Mouse (Mus musculus) ES-Bruce4 (cell line): ENCODE data around the gene Bmp2k. TPM values are rescaled to one million over a fixed set of nuclear protein-coding genes. Genes with fewer than 3 reads are reported as not detected.

ENCODE experiments used
- H3K27ac ChIP-seq: 2 replicates; pipeline ENCODE4 v1.5.1; 2012; ENCODE audit warnings: low read length, inconsistent platforms; ENCODE audit not compliant: insufficient read depth
- H3K27me3 ChIP-seq: 2 replicates; pipeline ENCODE4 v1.6.1; 2012; ENCODE audit warnings: mild to moderate bottlenecking, low read length, inconsistent platforms; ENCODE audit not compliant: control insufficient read depth, poor library complexity, insufficient read depth, severe bottlenecking
- H3K36me3 ChIP-seq: 2 replicates; pipeline ENCODE4 v1.6.1; 2012; ENCODE audit warnings: inconsistent platforms, mild to moderate bottlenecking, low read length, moderate library complexity; ENCODE audit not compliant: control insufficient read depth, poor library complexity, insufficient read depth, severe bottlenecking
- H3K4me1 ChIP-seq: one replicate; pipeline ENCODE4 v1.8.1; 2011; ENCODE audit warnings: low read length; ENCODE audit not compliant: control insufficient read depth, insufficient read depth
- H3K4me3 ChIP-seq: 2 replicates; pipeline ENCODE4 v1.5.1; 2011; ENCODE audit warnings: low read depth, mild to moderate bottlenecking, low read length
- H3K9ac ChIP-seq: 2 replicates; pipeline ENCODE4 v1.6.1; 2012; ENCODE audit warnings: low read depth, mild to moderate bottlenecking, inconsistent platforms; ENCODE audit not compliant: poor library complexity, severe bottlenecking
- H3K9me3 ChIP-seq: replicated peaks from 2 replicates; pipeline ENCODE4 v1.6.1; 2012; ENCODE audit warnings: mild to moderate bottlenecking, low read length, inconsistent platforms; ENCODE audit not compliant: control insufficient read depth, poor library complexity, insufficient read depth, severe bottlenecking
- CTCF ChIP-seq: IDR thresholded peaks from one replicate; pipeline ENCODE4 v1.8.1; 2011; ENCODE audit warnings: low read depth, low read length
- EP300 ChIP-seq: IDR thresholded peaks from 2 replicates; pipeline ENCODE4 v1.6.1; 2011; ENCODE audit warnings: low read depth, low read length; ENCODE audit not compliant: insufficient read depth
- POLR2A ChIP-seq: IDR thresholded peaks from one replicate; pipeline ENCODE4 v1.8.1; 2011; ENCODE audit warnings: low read length; ENCODE audit not compliant: insufficient read depth
- polyA plus RNA-seq: library from polyadenylated mRNA; stranded (reverse); fragments of >200 nt; gene quantifications from 2 replicates; pipeline ENCODE4 v1.2.4, GENCODE M21; 2011; ENCODE audit warnings: low read depth; ENCODE audit not compliant: missing spikeins, insufficient read depth, insufficient read length

Bmp2k gene
- polyA plus RNA-seq, 1 experiment = 10.3 TPM

- Histone ChIP-seq H3K27ac (no peak overlapping the region), H3K4me3 (no peak overlapping the region), H3K9ac (no peak overlapping the region), H3K27me3 (no peaks in the 10 kb centered on the region), H3K36me3 (no peaks in the 10 kb centered on the region), H3K4me1 (peaks cover 3% of the 10 kb centered on the region), H3K9me3 (no peaks in the 10 kb centered on the region)
- TF ChIP-seq CTCF (no peak), EP300 (no peak), POLR2A (no peak)
Measured at GRCm38 (mm10) chr5:96962934-96963301, 34.6 kb upstream of the Bmp2k start.

DNA sequence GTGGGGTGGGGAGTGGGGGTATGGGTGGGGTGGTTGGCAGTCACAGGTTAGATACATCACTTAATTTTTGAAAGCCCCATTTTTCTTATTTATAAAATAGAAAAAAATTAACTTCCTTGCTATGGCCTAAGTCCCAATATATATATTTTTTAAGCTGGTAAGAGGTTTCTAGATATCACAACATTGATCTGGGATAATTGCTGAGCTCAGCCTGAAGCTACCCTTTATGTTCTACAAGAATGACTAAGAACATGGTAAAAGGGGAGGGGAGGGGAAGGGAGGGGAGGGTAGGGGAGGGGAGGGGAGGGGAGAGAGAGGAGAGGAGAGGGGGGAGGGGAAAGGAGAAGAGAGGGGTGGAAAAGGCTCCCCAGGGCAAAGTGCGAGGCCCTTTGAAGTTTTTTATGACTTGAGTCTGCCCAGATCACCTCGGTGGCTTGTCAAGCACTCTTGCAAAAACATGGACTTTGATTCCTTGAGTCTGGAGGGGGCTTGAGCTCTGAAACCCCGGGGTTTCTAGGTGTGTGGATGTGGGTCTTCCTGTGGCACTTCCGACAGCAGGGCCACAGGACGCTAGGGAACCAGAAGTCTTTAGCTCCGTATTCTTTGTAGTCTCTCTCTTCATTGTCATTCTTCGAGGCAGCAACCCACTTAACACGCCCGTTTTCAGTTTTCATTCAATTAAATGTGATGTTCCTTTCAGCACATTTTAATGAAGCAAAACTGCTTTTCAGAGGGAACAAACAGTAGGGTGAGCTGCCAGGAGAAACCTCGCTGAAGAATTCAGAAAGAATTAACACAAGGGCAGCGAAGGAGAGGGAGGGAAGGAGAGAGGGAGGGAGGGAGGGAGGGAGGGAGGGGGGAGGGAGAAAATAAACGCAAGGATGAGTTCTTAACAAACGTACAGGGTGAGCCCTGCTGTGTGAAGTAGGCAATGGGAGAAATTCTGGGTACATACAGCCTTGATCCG lies 33.1 kb upstream of the Bmp2k start:
- Histone ChIP-seq H3K4me3 (no peak overlapping the region), H3K9me3 (no peaks in the 10 kb centered on the region), H3K9ac (no peak overlapping the region), H3K36me3 (no peaks in the 10 kb centered on the region), H3K4me1 (peaks cover 5% of the 10 kb centered on the region), H3K27me3 (no peaks in the 10 kb centered on the region), H3K27ac (peak overlapping the region; percentile 86)
- TF ChIP-seq CTCF (no peak), EP300 (no peak), POLR2A (no peak)

DNA sequence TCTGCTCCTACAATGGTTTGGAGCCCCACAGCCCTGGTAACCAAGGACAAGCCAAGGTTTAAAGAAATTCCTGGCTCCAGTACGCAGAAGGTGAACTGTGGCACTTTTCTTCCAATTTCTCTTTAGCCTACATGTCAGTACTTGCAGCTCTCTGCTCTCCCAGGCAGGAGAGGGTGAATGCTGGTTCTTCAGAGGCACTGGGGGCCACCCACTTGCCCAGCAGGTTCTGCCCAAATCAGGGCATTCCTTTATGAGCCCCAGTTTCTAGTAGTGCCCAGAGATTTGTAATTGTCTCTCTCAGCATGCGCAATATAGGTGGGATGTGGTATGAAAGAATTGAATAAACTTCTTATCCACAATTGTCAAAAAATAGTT lies 32.5 kb upstream of the Bmp2k start:
- no peaks in the 10 kb centered on the region for H3K27me3 ChIP-seq
- H3K27ac ChIP-seq = peak overlapping the region; percentile 86
- H3K36me3 ChIP-seq = no peaks in the 10 kb centered on the region
- no peak overlapping the region for H3K9ac ChIP-seq
- H3K4me3 ChIP-seq = no peak overlapping the region
- H3K4me1 ChIP-seq = peaks cover 5% of the 10 kb centered on the region
- no peaks in the 10 kb centered on the region for H3K9me3 ChIP-seq
- TF ChIP-seq POLR2A = no peak
- no peak for TF ChIP-seq EP300
- TF ChIP-seq CTCF = no peak

GRCm38 (mm10) chr5:96965503-96965902 lies 32.0 kb upstream of the Bmp2k start:
- Histone ChIP-seq H3K27me3 (no peaks in the 10 kb centered on the region), H3K4me3 (no peak overlapping the region), H3K27ac (no peak overlapping the region), H3K36me3 (no peaks in the 10 kb centered on the region), H3K9me3 (no peaks in the 10 kb centered on the region), H3K9ac (no peak overlapping the region), H3K4me1 (peaks cover 7% of the 10 kb centered on the region)
- TF ChIP-seq EP300 (no peak), CTCF (no peak), POLR2A (no peak)

GRCm38 (mm10) chr5:96968628-96969027 lies 28.9 kb upstream of the Bmp2k start:
- TF ChIP-seq POLR2A = no peak
- no peak for TF ChIP-seq EP300
- TF ChIP-seq CTCF = no peak
- no peak overlapping the region; the same call in none of the 2 replicates for H3K27ac ChIP-seq
- H3K36me3 ChIP-seq = no peaks in the 10 kb centered on the region
- H3K9me3 ChIP-seq = no peaks in the 10 kb centered on the region
- H3K9ac ChIP-seq = no peak overlapping the region
- H3K27me3 ChIP-seq = no peaks in the 10 kb centered on the region
- no peak overlapping the region for H3K4me3 ChIP-seq
- peaks cover 7% of the 10 kb centered on the region for H3K4me1 ChIP-seq

DNA sequence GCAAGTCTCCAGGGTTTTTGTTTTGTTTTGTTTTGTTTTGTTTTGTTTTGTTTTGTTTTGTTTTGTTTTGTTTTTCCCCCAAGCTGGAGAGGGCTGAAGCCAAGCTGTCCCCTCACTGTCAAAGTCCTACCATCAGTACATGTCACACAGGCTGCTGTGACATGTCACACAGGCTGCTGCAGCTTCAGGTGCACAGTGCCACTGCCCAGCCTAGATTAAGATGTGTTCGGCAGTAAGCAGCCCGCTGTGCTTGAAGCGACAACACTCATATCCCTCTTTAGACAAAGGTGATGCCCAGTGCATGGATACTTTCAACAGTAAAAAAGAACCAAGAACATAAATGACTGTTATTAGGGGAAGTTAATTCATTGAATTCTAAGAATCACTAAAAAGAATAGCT lies 28.5 kb upstream of the Bmp2k start:
- H3K9me3 ChIP-seq = no peaks in the 10 kb centered on the region
- peak overlapping the region; percentile 2; the same call in 1 of the 2 replicates for H3K27ac ChIP-seq
- no peak for TF ChIP-seq POLR2A
- TF ChIP-seq EP300 = no peak
- TF ChIP-seq CTCF = no peak
- H3K36me3 ChIP-seq = no peaks in the 10 kb centered on the region
- H3K4me3 ChIP-seq = no peak overlapping the region
- H3K27me3 ChIP-seq = no peaks in the 10 kb centered on the region
- no peak overlapping the region for H3K9ac ChIP-seq
- peaks cover 7% of the 10 kb centered on the region for H3K4me1 ChIP-seq
